Mouse (Mus musculus): ENCODE results near the gene Grin2b. TPM values are rescaled to one million over a fixed set of nuclear protein-coding genes. Genes with fewer than 3 reads are reported as not detected.
"Not testable (repeated sequence)": the region's sequence is repeated elsewhere in the genome, so short reads cannot be mapped to it uniquely, and the experiment has no call there.

The Grin2b gene
- polyA plus RNA-seq, 1 experiment from 2014 or later: 50.7 TPM

DNA sequence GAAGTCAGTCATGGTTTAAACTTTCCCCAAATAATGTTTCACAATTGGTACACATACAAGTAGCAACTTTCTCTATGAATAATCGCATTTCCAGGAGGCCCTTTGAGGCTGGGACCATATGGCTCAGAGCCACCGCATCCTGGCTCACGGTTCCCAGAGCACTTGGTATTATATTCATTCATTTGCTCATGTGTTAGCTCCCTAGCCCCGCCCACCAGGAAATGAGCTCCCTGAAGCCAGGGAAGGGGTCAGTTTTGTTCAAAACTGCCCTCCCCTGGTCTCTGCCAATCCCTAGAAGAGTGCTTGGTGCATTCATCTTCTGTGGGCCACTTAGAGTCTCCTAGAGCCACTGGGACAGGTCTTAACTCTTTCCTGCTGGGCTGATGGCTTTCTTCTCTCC is 344.3 kb downstream of the Grin2b start:
- H3K36me3 ChIP-seq (replicated peaks; ENCODE audit: control insufficient read depth, insufficient read depth): no peaks in the 10 kb centered on the region
- no peaks in the 10 kb centered on the region for H3K27me3 ChIP-seq (ENCODE audit: control insufficient read depth, insufficient read depth, low read length)
- H3K4me3 ChIP-seq (replicated peaks; ENCODE audit: low read length): no peak overlapping the region
- no peaks in the 10 kb centered on the region for H3K4me1 ChIP-seq (replicated peaks; ENCODE audit: control insufficient read depth, insufficient read depth, low read length)
- WGBS: 54% methylated on average over 4 of the region's 4 CpGs
- H3K27ac ChIP-seq: no peak overlapping the region
- H3K9me3 ChIP-seq (ENCODE audit: control insufficient read depth, low read length): no peaks in the 10 kb centered on the region
- H3K9ac ChIP-seq: no peak overlapping the region
- ATAC-seq (ENCODE audit: low FRiP score) (no peak), DNase-seq (ENCODE audit: low spot score) (no peak)
- no peak overlapping the region for H3K4me2 ChIP-seq (replicated peaks)

DNA sequence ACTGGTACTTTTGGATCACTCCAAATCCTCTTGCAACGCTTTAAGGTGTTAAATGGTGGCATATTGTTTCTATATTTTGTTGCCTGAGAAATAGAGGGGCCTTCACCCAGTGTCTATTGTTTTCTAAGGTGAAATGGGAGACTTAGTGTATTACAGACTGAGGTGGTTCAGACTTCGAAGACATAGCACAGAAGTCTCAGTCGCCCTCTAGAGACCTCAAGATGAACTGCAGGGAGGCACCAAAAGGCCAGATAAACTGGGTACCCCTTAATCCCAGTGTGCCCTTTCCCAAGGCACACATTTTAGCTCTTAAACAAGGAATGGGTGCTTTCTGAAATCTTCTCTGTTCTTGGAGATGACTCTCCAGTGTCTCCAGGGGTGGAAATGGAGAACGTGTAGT is 345.4 kb downstream of the Grin2b start:
- WGBS: 23% methylated on average over 4 of the region's 4 CpGs
- H3K9me3 ChIP-seq (ENCODE audit: control insufficient read depth, low read length): no peaks in the 10 kb centered on the region
- H3K9ac ChIP-seq: no peak overlapping the region
- H3K4me1 ChIP-seq (replicated peaks; ENCODE audit: control insufficient read depth, insufficient read depth, low read length): no peaks in the 10 kb centered on the region
- H3K27me3 ChIP-seq (ENCODE audit: control insufficient read depth, insufficient read depth, low read length): no peaks in the 10 kb centered on the region
- no peak overlapping the region for H3K27ac ChIP-seq
- no peaks in the 10 kb centered on the region for H3K36me3 ChIP-seq (replicated peaks; ENCODE audit: control insufficient read depth, insufficient read depth)
- no peak overlapping the region for H3K4me3 ChIP-seq (replicated peaks; ENCODE audit: low read length)
- no peak overlapping the region for H3K4me2 ChIP-seq (replicated peaks)
- DNase-seq (ENCODE audit: low spot score) (peak; percentile 62), ATAC-seq (ENCODE audit: low FRiP score) (no peak)

DNA sequence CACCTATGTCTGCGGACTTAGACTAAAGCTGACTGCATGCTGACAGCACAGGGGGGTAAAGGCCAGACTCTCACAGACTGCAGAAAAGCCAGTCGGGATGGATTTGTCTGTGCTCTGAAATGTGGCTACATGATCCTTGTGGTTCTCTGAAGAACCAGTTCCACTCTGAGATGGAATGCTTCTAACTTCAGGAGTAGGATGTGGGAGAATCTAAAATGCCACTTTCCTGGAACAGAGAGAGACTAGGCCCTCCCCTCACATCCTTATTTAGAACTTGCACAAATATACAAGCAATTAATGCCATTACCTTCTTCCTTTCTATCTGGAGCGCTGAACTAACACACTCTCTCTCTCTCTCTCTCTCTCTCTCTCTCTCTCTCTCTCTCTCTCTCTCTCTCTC is 346.0 kb downstream of the Grin2b start:
- no peaks in the 10 kb centered on the region for H3K9me3 ChIP-seq (ENCODE audit: control insufficient read depth, low read length)
- no peak overlapping the region for H3K4me3 ChIP-seq (replicated peaks; ENCODE audit: low read length)
- ATAC-seq (ENCODE audit: low FRiP score) (no peak), DNase-seq (ENCODE audit: low spot score) (no peak)
- no peak overlapping the region for H3K27ac ChIP-seq
- WGBS: 87% methylated on average over 3 of the region's 3 CpGs
- H3K4me1 ChIP-seq (replicated peaks; ENCODE audit: control insufficient read depth, insufficient read depth, low read length): no peaks in the 10 kb centered on the region
- no peak overlapping the region for H3K4me2 ChIP-seq (replicated peaks)
- H3K27me3 ChIP-seq (ENCODE audit: control insufficient read depth, insufficient read depth, low read length): no peaks in the 10 kb centered on the region
- no peaks in the 10 kb centered on the region for H3K36me3 ChIP-seq (replicated peaks; ENCODE audit: control insufficient read depth, insufficient read depth)
- H3K9ac ChIP-seq: no peak overlapping the region

DNA sequence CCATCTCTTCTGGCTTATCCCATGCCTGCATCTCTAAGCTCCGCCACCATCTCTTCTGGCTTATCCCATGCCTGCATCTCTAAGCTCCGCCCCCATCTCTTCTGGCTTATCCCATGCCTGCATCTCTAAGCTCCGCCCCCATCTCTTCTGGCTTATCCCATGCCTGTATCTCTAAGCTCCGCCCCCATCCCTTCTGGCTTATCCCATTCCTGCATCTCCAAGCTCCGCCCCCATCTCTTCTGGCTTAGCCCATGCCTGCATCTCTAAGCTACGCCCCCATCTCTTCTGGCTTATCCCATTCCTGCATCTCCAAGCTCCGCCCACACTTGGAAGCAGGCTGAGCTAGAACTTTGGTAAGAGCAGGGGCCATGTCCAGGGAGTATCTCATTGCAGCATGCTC is 346.5 kb downstream of the Grin2b start:
- not testable (repeated sequence) for H3K27me3 ChIP-seq (ENCODE audit: control insufficient read depth, insufficient read depth, low read length); H3K27ac ChIP-seq; H3K4me3 ChIP-seq (replicated peaks; ENCODE audit: low read length); ATAC-seq (ENCODE audit: low FRiP score); H3K4me2 ChIP-seq (replicated peaks); DNase-seq (ENCODE audit: low spot score); H3K36me3 ChIP-seq (replicated peaks; ENCODE audit: control insufficient read depth, insufficient read depth); H3K9ac ChIP-seq; H3K9me3 ChIP-seq (ENCODE audit: control insufficient read depth, low read length); H3K4me1 ChIP-seq (replicated peaks; ENCODE audit: control insufficient read depth, insufficient read depth, low read length)
- 96% methylated on average over 7 of the region's 7 CpGs for WGBS

GRCm38 (mm10) chr6:135817391-135817790 is 355.9 kb downstream of the Grin2b start:
- ATAC-seq (ENCODE audit: low FRiP score): no peak
- H3K9ac ChIP-seq: no peak overlapping the region
- no peak for DNase-seq (ENCODE audit: low spot score)

GRCm38 (mm10) chr6:135813755-135814154 is 359.6 kb downstream of the Grin2b start:
- 76% methylated on average over 7 of the region's 7 CpGs for WGBS
- no peak for ATAC-seq (ENCODE audit: low FRiP score)
- H3K36me3 ChIP-seq (replicated peaks; ENCODE audit: control insufficient read depth, insufficient read depth): no peaks in the 10 kb centered on the region
- H3K27me3 ChIP-seq (ENCODE audit: control insufficient read depth, insufficient read depth, low read length): no peaks in the 10 kb centered on the region
- DNase-seq (ENCODE audit: low spot score): no peak
- no peaks in the 10 kb centered on the region for H3K4me1 ChIP-seq (replicated peaks; ENCODE audit: control insufficient read depth, insufficient read depth, low read length)
- no peak overlapping the region for H3K9ac ChIP-seq
- H3K4me3 ChIP-seq (replicated peaks; ENCODE audit: low read length): no peak overlapping the region
- H3K27ac ChIP-seq: no peak overlapping the region
- H3K9me3 ChIP-seq (ENCODE audit: control insufficient read depth, low read length): no peaks in the 10 kb centered on the region
- H3K4me2 ChIP-seq (replicated peaks): no peak overlapping the region

More at GRCm38 (mm10) chr6:135817391-135817790, 355.9 kb downstream of the Grin2b start:
- Histone ChIP-seq H3K4me2 (replicated peaks) (no peak overlapping the region), H3K4me3 (replicated peaks; ENCODE audit: low read length) (no peak overlapping the region), H3K36me3 (replicated peaks; ENCODE audit: control insufficient read depth, insufficient read depth) (no peaks in the 10 kb centered on the region), H3K9me3 (ENCODE audit: control insufficient read depth, low read length) (no peaks in the 10 kb centered on the region), H3K27ac (no peak overlapping the region), H3K27me3 (ENCODE audit: control insufficient read depth, insufficient read depth, low read length) (no peaks in the 10 kb centered on the region), H3K4me1 (replicated peaks; ENCODE audit: control insufficient read depth, insufficient read depth, low read length) (no peaks in the 10 kb centered on the region)
- 96% methylated on average over 2 of the region's 2 CpGs for WGBS

DNA sequence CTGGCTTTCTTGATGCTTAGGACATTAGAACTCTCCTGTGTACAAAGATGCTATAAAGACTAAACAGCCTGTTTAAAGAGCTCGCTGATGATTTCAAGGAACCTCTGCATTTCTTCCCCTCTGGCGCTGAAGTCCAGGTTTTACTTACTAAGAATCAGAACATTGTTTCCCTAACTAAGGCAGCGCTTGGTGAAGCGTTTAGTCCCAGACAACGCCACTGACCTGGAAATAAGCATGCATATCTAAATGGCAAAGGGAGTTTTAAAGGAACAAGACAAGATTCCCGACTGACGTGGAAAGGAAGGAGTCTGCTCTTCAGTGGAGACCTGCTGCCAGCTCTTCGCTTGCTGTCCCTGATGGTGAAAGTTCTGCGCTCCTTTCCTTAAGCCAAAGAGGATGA is 367.9 kb downstream of the Grin2b start:
- DNase-seq (ENCODE audit: low spot score) (no peak), ATAC-seq (ENCODE audit: low FRiP score) (no peak)
- no peaks in the 10 kb centered on the region for H3K4me1 ChIP-seq (replicated peaks; ENCODE audit: control insufficient read depth, insufficient read depth, low read length)
- no peak overlapping the region for H3K4me2 ChIP-seq (replicated peaks)
- WGBS: 40% methylated on average over 9 of the region's 9 CpGs
- H3K4me3 ChIP-seq (replicated peaks; ENCODE audit: low read length): no peak overlapping the region
- H3K36me3 ChIP-seq (replicated peaks; ENCODE audit: control insufficient read depth, insufficient read depth): no peaks in the 10 kb centered on the region
- H3K9me3 ChIP-seq (ENCODE audit: control insufficient read depth, low read length): no peaks in the 10 kb centered on the region
- H3K27ac ChIP-seq: no peak overlapping the region
- no peak overlapping the region for H3K9ac ChIP-seq
- H3K27me3 ChIP-seq (ENCODE audit: control insufficient read depth, insufficient read depth, low read length): no peaks in the 10 kb centered on the region

GRCm38 (mm10) chr6:135799949-135800348 is 373.4 kb downstream of the Grin2b start:
- no peaks in the 10 kb centered on the region for H3K27me3 ChIP-seq (ENCODE audit: control insufficient read depth, insufficient read depth, low read length)
- WGBS: 62% methylated on average over 8 of the region's 8 CpGs
- no peaks in the 10 kb centered on the region for H3K9me3 ChIP-seq (ENCODE audit: control insufficient read depth, low read length)
- peak overlapping the region; percentile 20; the same call in 1 of the 2 replicates for H3K27ac ChIP-seq
- H3K36me3 ChIP-seq (replicated peaks; ENCODE audit: control insufficient read depth, insufficient read depth): no peaks in the 10 kb centered on the region
- ATAC-seq (ENCODE audit: low FRiP score): no peak
- no peak overlapping the region for H3K9ac ChIP-seq
- no peak for DNase-seq (ENCODE audit: low spot score)
- H3K4me2 ChIP-seq (replicated peaks): no peak overlapping the region
- H3K4me1 ChIP-seq (replicated peaks; ENCODE audit: control insufficient read depth, insufficient read depth, low read length): no peaks in the 10 kb centered on the region
- H3K4me3 ChIP-seq (replicated peaks; ENCODE audit: low read length): no peak overlapping the region

DNA sequence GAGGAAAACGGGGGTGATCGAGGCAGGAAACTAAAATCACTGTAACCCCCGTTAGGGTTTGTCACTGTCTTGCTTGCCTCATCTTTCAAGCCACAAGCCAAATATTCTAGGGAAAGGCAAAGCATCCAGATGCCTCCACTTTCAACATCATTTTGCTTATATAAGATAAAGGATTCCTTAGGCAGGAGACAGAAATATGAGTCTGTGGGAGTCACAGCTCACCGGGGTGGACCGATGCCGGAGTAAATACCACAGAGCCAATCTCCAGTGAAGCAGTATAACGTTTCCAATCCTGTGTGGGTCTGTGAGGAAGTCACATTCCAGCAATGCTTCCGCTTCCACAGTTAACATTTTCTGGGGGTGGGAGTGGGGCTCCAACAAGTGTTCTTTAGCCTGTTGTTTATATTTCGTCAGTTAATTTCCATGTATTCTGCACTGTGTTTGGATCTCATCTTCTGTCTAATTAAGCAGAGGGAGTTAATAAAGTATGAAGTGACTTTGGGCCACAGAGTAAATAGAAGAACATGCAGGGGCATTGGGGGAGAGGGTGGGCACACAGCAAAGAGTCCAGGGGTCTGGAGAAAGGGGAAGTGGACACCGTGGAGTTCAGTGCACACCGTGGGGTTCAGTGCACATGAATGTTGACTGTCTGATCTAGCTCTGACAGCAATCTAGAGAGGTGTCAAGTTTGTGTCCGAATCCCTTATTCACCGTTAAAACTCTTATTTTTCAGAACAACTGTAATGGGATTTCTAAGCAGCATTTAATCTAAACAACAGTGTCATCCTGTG is 374.9 kb downstream of the Grin2b start:
- Histone ChIP-seq H3K36me3 (replicated peaks; ENCODE audit: control insufficient read depth, insufficient read depth) (no peaks in the 10 kb centered on the region), H3K4me1 (replicated peaks; ENCODE audit: control insufficient read depth, insufficient read depth, low read length) (no peaks in the 10 kb centered on the region), H3K27ac (no peak overlapping the region), H3K9me3 (ENCODE audit: control insufficient read depth, low read length) (no peaks in the 10 kb centered on the region), H3K4me3 (replicated peaks; ENCODE audit: low read length) (no peak overlapping the region), H3K9ac (no peak overlapping the region), H3K27me3 (ENCODE audit: control insufficient read depth, insufficient read depth, low read length) (no peaks in the 10 kb centered on the region), H3K4me2 (replicated peaks) (no peak overlapping the region)
- WGBS: 86% methylated on average over 13 of the region's 13 CpGs
- ATAC-seq (ENCODE audit: low FRiP score) (no peak), DNase-seq (ENCODE audit: low spot score) (no peak)

Measured in hindbrain, embryonic 14.5 days (tissue).